Mouse (Mus musculus): ENCODE results near the gene Col11a2. TPM values are rescaled to one million over a fixed set of nuclear protein-coding genes. Genes with fewer than 3 reads are reported as not detected.

Col11a2 gene
- total RNA-seq, 2 experiments from 2014 or later, result 11.3 to 15.2 TPM

- intact Hi-C loops (cut with DNase I), result loop anchor here (2.0 kb wide), 1 partner anchor 74 kb away; no protein-coding TSS in a partner anchor
- DNase-seq (ENCODE audit: extremely low spot score in 1 of 2, low spot score in 2 of 2), result no peak
- no peak for TF ChIP-seq CTCF (IDR thresholded peaks at IDR 0.05)
- no peak overlapping the region for H3K27ac ChIP-seq
- no peak overlapping the region for H3K4me3 ChIP-seq
Measured at GRCm38 (mm10) chr17:34110309-34110708, 71.1 kb downstream of the Col11a2 start.

GRCm38 (mm10) chr17:34114114-34114513 lies 74.9 kb downstream of the Col11a2 start:
- no peak for TF ChIP-seq CTCF (IDR thresholded peaks at IDR 0.05)
- Histone ChIP-seq H3K27ac (no peak overlapping the region), H3K4me3 (no peak overlapping the region)
- DNase-seq (ENCODE audit: extremely low spot score in 1 of 2, low spot score in 2 of 2), result no peak
- intact Hi-C loops (cut with DNase I), result no loop called here

Small RNA genes lying within 50 kb of the gene (microRNA-seq; reads per million reads assigned to microRNA genes)
- gene Mir219a-1 (0 to 0.24 reads per million in 2 experiments), gene Mir219c (0 reads per million in 2 experiments)

Other genes with a start within 250 kb of the Col11a2 start
- 10 to 100 TPM; 32.3 to 38.7 TPM for gene Kank3, start 228.9 kb upstream of the Col11a2 start, total RNA-seq (2021)
- gene Rps28, start 214.9 kb upstream of the Col11a2 start, total RNA-seq (2021), result 100 to 1,000 TPM; 600 to 661 TPM
- gene Ndufa7, start 214.9 kb upstream of the Col11a2 start, total RNA-seq (2021), result 100 to 1,000 TPM; 190 to 211 TPM
- gene Cd320, start 196.3 kb upstream of the Col11a2 start, total RNA-seq (2021), result 10 to 100 TPM; 19.8 to 26.8 TPM
- gene Gm7029, start 165.6 kb upstream of the Col11a2 start, total RNA-seq (2021), result not detected
- 1 to 10 TPM; 2.2 to 3.1 TPM for gene Kifc1, start 148.8 kb upstream of the Col11a2 start, total RNA-seq (2021)
- gene Platr17, start 134.3 kb upstream of the Col11a2 start, total RNA-seq (2021), result not detected
- 10 to 100 TPM; 25.5 to 27.7 TPM for gene Daxx, start 130.0 kb upstream of the Col11a2 start, total RNA-seq (2021)
- 10 to 100 TPM; 41.3 to 44.2 TPM for gene Tapbp, start 123.5 kb upstream of the Col11a2 start, total RNA-seq (2021)
- gene Zbtb22, start 123.5 kb upstream of the Col11a2 start, total RNA-seq (2021), result 10 to 100 TPM; 35.8 to 36.0 TPM
- 10 to 100 TPM; 63.4 to 74.3 TPM for gene Rgl2, start 109.9 kb upstream of the Col11a2 start, total RNA-seq (2021)
- 10 to 100 TPM; 93.0 to 97.6 TPM for gene Pfdn6, start 99.1 kb upstream of the Col11a2 start, total RNA-seq (2021)
- gene Wdr46, start 98.8 kb upstream of the Col11a2 start, total RNA-seq (2021), result 10 to 100 TPM; 14.7 to 18.4 TPM
- 1 to 10 TPM; 6.3 to 6.5 TPM for gene B3galt4, start 87.9 kb upstream of the Col11a2 start, total RNA-seq (2021)
- 10 to 100 TPM; 74.6 to 82.7 TPM for gene Vps52, start 83.6 kb upstream of the Col11a2 start, total RNA-seq (2021)
- gene Rps18, start 83.4 kb upstream of the Col11a2 start, total RNA-seq (2021), result 100 to 1,000 TPM; 311 to 327 TPM
- gene H2-K1, start 39.1 kb upstream of the Col11a2 start, total RNA-seq (2021), result 10 to 100 TPM; 19.7 to 23.5 TPM
- 10 to 100 TPM; 34.8 to 44.9 TPM for gene Ring1, start 14.8 kb upstream of the Col11a2 start, total RNA-seq (2021)
- gene H2-Ke6, start 11.4 kb upstream of the Col11a2 start, total RNA-seq (2021), result 10 to 100 TPM; 34.4 to 41.2 TPM
- 100 to 1,000 TPM in 1 of 2 experiments, 10 to 100 TPM in 1; 98.6 to 104 TPM for gene Slc39a7, start 7.8 kb upstream of the Col11a2 start, total RNA-seq (2021)
- gene Rxrb, start 7.6 kb upstream of the Col11a2 start, total RNA-seq (2021), result 10 to 100 TPM; 84.7 to 86.2 TPM
- under 1 TPM in 1 of 2 experiments, not detected in 1; 0.47 TPM for gene H2-Oa, start 52.9 kb downstream of the Col11a2 start, total RNA-seq (2021)
- 10 to 100 TPM; 23.3 to 28.2 TPM for gene H2-DMa, start 80.1 kb downstream of the Col11a2 start, total RNA-seq (2021)
- 100 to 1,000 TPM; 177 to 179 TPM for gene Brd2, start 83.2 kb downstream of the Col11a2 start, total RNA-seq (2021)
- under 1 TPM; 0.56 to 0.59 TPM for gene H2-DMb2, start 103.9 kb downstream of the Col11a2 start, total RNA-seq (2021)
- gene H2-DMb1, start 113.6 kb downstream of the Col11a2 start, total RNA-seq (2021), result 1 to 10 TPM; 1.1 to 1.7 TPM
- 1 to 10 TPM; 2.1 to 3.4 TPM for gene Tap1, start 148.1 kb downstream of the Col11a2 start, total RNA-seq (2021)
- 1 to 10 TPM; 1.1 to 2.0 TPM for gene Psmb9, start 148.3 kb downstream of the Col11a2 start, total RNA-seq (2021)
- 1 to 10 TPM; 2.0 to 3.2 TPM for gene Psmb8, start 158.3 kb downstream of the Col11a2 start, total RNA-seq (2021)
- gene Tap2, start 164.1 kb downstream of the Col11a2 start, total RNA-seq (2021), result 1 to 10 TPM; 7.0 to 7.8 TPM
- under 1 TPM; 0.16 to 0.18 TPM for gene H2-Ob, start 199.5 kb downstream of the Col11a2 start, total RNA-seq (2021)
- gene H2-Ab1, start 218.3 kb downstream of the Col11a2 start, total RNA-seq (2021), result 1 to 10 TPM; 1.3 to 3.1 TPM
- gene H2-Aa, start 248.4 kb downstream of the Col11a2 start, total RNA-seq (2021), result 1 to 10 TPM; 1.0 to 3.1 TPM